Comparison of ENCODE assay signal across 8 mouse cellular contexts in genomic region chr3:146993834-146994669, GRCm38 (mm10).
DNase-seq lines count a peak whose midpoint lies in the region; ATAC-seq and TF ChIP-seq lines count a peak whose summit lies in the region.

No protein-coding gene starts in this region.

- no peak overlapping the region for H3K4me3 ChIP-seq in cerebellum, adult 2 months (replicated peaks; ENCODE audit: insufficient read depth, low read depth, low read length)
- H3K4me3 ChIP-seq in kidney, embryonic 16.5 days (ENCODE audit: low read length), result peak overlapping the region; percentile 33
- peak overlapping the region; percentile 31 for H3K4me3 ChIP-seq in limb, embryonic 15.5 days
- no peak overlapping the region for H3K4me3 ChIP-seq in neural tube, embryonic 12.5 days

- H3K27ac ChIP-seq in cerebellum, adult 2 months (ENCODE audit: insufficient read depth, low read length), result no peak overlapping the region
- H3K27ac ChIP-seq in kidney, embryonic 16.5 days (ENCODE audit: low read length), result peak overlapping the region; percentile 64
- no peak overlapping the region for H3K27ac ChIP-seq in limb, embryonic 15.5 days
- no peak overlapping the region for H3K27ac ChIP-seq in neural tube, embryonic 12.5 days

- peak overlapping the region; percentile 5; the same call in 1 of the 2 replicates for H3K9ac ChIP-seq in kidney, embryonic 16.5 days (replicated peaks; ENCODE audit: low read length)
- H3K9ac ChIP-seq in limb, embryonic 15.5 days, result no peak overlapping the region
- no peak overlapping the region for H3K9ac ChIP-seq in neural tube, embryonic 12.5 days

- no peaks in the 10 kb centered on the region for H3K27me3 ChIP-seq in cerebellum, adult 2 months (ENCODE audit: control insufficient read depth, insufficient read depth, low read length)
- no peaks in the 10 kb centered on the region for H3K27me3 ChIP-seq in kidney, embryonic 16.5 days (ENCODE audit: insufficient read depth, low read length)
- no peaks in the 10 kb centered on the region for H3K27me3 ChIP-seq in limb, embryonic 15.5 days
- no peaks in the 10 kb centered on the region for H3K27me3 ChIP-seq in neural tube, embryonic 12.5 days (replicated peaks)

- peak; percentile 7 to 13 for DNase-seq in cerebellum, adult 2 months
- DNase-seq in cerebellum, adult 11-12 months, result no peak
- DNase-seq in c-Kit-positive CD71-negative TER-119-negative erythroid progenitor cells, embryonic 14.5 days (ENCODE audit: low read depth), result peak; percentile 13
- peak; percentile 28 to 48 for DNase-seq in frontal cortex, postnatal 14 days (ENCODE audit: low spot score in 2 of 2)
- DNase-seq in urinary bladder, postnatal 36 days (ENCODE audit: low spot score in 2 of 2), result peak; percentile 2 to 3

- no peak for TF ChIP-seq POLR2A in cerebellum, adult 2 months (IDR thresholded peaks at IDR 0.05; ENCODE audit: borderline replicate concordance, insufficient read depth, low read length)

- H3K9me3 ChIP-seq in kidney, embryonic 16.5 days (ENCODE audit: low read length), result no peaks in the 10 kb centered on the region
- H3K9me3 ChIP-seq in limb, embryonic 15.5 days, result no peaks in the 10 kb centered on the region
- H3K9me3 ChIP-seq in neural tube, embryonic 12.5 days, result no peaks in the 10 kb centered on the region

- peak; percentile 53 for TF ChIP-seq CTCF in cerebellum, adult 2 months (IDR thresholded peaks at IDR 0.05; ENCODE audit: borderline replicate concordance, insufficient read depth, low read depth, low read length)

- ATAC-seq in kidney, embryonic 16.5 days (ENCODE audit: low FRiP score, low TSS enrichment), result peak; percentile 89
- ATAC-seq in limb, embryonic 15.5 days (ENCODE audit: insufficient number of reproducible peaks, low FRiP score, low TSS enrichment, low read depth), result no peak
- peak; percentile 92 for ATAC-seq in neural tube, embryonic 12.5 days (ENCODE audit: low FRiP score, low read depth)

- no peaks in the 10 kb centered on the region for H3K4me1 ChIP-seq in cerebellum, adult 2 months (ENCODE audit: control insufficient read depth, insufficient read depth, low read length)
- H3K4me1 ChIP-seq in kidney, embryonic 16.5 days (ENCODE audit: insufficient read depth, low read length), result no peaks in the 10 kb centered on the region
- H3K4me1 ChIP-seq in limb, embryonic 15.5 days, result no peaks in the 10 kb centered on the region
- H3K4me1 ChIP-seq in neural tube, embryonic 12.5 days, result no peaks in the 10 kb centered on the region

- peak overlapping the region; percentile 49 for H3K4me2 ChIP-seq in kidney, embryonic 16.5 days (replicated peaks; ENCODE audit: low read depth, low read length)
- peak overlapping the region; percentile 41 for H3K4me2 ChIP-seq in limb, embryonic 15.5 days
- H3K4me2 ChIP-seq in neural tube, embryonic 12.5 days (replicated peaks), result peak overlapping the region; percentile 23

- no peaks in the 10 kb centered on the region for H3K36me3 ChIP-seq in kidney, embryonic 16.5 days (ENCODE audit: insufficient read depth, low read length)
- no peaks in the 10 kb centered on the region for H3K36me3 ChIP-seq in limb, embryonic 15.5 days
- no peaks in the 10 kb centered on the region for H3K36me3 ChIP-seq in neural tube, embryonic 12.5 days

- 33% methylated on average over 26 of the region's 26 CpGs for WGBS in cerebellum, adult 2 months
- 28% methylated on average over 26 of the region's 26 CpGs for WGBS in kidney, embryonic 16.5 days
- WGBS in limb, embryonic 15.5 days, result 23% methylated on average over 26 of the region's 26 CpGs
- 29% methylated on average over 26 of the region's 26 CpGs for WGBS in neural tube, embryonic 12.5 days

Comparison
In these comparisons a context has a peak if more than half of its experiments do, and no peak if none do; other contexts are left out.
1. H3K4me3 ChIP-seq: peak in kidney, embryonic 16.5 days (single experiment) and limb, embryonic 15.5 days (single experiment); none in cerebellum, adult 2 months (single experiment) and neural tube, embryonic 12.5 days (single experiment).
2. Peak in every context shown above with its lines, with median percentiles within 50 percentile points of each other: H3K4me2 ChIP-seq.